Comparison of ENCODE assay signal across 8 mouse cellular contexts in genomic region chrX:140665242-140665810, GRCm38 (mm10). TPM values are rescaled to one million over a fixed set of nuclear protein-coding genes. Genes with fewer than 3 reads are reported as not detected.
DNase-seq lines count a peak whose midpoint lies in the region; ATAC-seq and TF ChIP-seq lines count a peak whose summit lies in the region.

No protein-coding gene starts in this region.

- H3K4me3 ChIP-seq in hindbrain, postnatal 0 days (ENCODE audit: low read length): peak overlapping the region; percentile 54
- peak overlapping the region; percentile 61 for H3K4me3 ChIP-seq in limb, embryonic 10.5 days
- peak overlapping the region; percentile 50 for H3K4me3 ChIP-seq in midbrain, embryonic 14.5 days (replicated peaks; ENCODE audit: low read depth, low read length)
- peak overlapping the region; percentile 88 for H3K4me3 ChIP-seq in testis, adult 2 months (ENCODE audit: control insufficient read depth, low read depth, low read length)

- peak overlapping the region; percentile 65 for H3K9ac ChIP-seq in hindbrain, postnatal 0 days (replicated peaks; ENCODE audit: low read length)
- peak overlapping the region; percentile 65 for H3K9ac ChIP-seq in midbrain, embryonic 14.5 days (replicated peaks; ENCODE audit: low read length)

- no peaks in the 10 kb centered on the region; the same call in 1 of the 2 replicates for H3K27me3 ChIP-seq in hindbrain, postnatal 0 days (ENCODE audit: insufficient read depth, low read length)
- peaks cover 98% of the 10 kb centered on the region for H3K27me3 ChIP-seq in limb, embryonic 10.5 days (ENCODE audit: low read depth, poor library complexity, severe bottlenecking)
- H3K27me3 ChIP-seq in midbrain, embryonic 14.5 days (ENCODE audit: control insufficient read depth, insufficient read depth, low read length): peaks cover 8% of the 10 kb centered on the region; the same call in 1 of the 2 replicates
- no peaks in the 10 kb centered on the region for H3K27me3 ChIP-seq in testis, adult 2 months (ENCODE audit: control insufficient read depth, insufficient read depth, low read length)

- peak overlapping the region; percentile 79 for H3K27ac ChIP-seq in hindbrain, postnatal 0 days
- H3K27ac ChIP-seq in limb, embryonic 10.5 days: peak overlapping the region; percentile 70
- peak overlapping the region; percentile 74 for H3K27ac ChIP-seq in midbrain, embryonic 14.5 days (replicated peaks; ENCODE audit: low read depth, low read length)
- peak overlapping the region; percentile 70 for H3K27ac ChIP-seq in testis, adult 2 months (ENCODE audit: control insufficient read depth, insufficient read depth, low read depth, low read length)

- TF ChIP-seq POLR2A in testis, adult 2 months (IDR thresholded peaks at IDR 0.05; ENCODE audit: control insufficient read depth, low read depth, low read length): no peak

- peak; percentile 25 to 31 for DNase-seq in left cerebral cortex, adult 18-20 months (ENCODE audit: low spot score in 2 of 2)
- DNase-seq in left cerebral cortex, adult 11 months (ENCODE audit: low spot score): no peak
- peak; percentile 65 to 66 for DNase-seq in cerebellum, postnatal 25 days
- peak; percentile 24 for DNase-seq in gastrocnemius, postnatal 25 days
- peak; percentile 27 for DNase-seq in hindbrain, postnatal 0 days (ENCODE audit: low spot score)
- peak; percentile 49 for DNase-seq in limb, embryonic 10.5 days (ENCODE audit: low spot score)
- peak; percentile 58 for DNase-seq in midbrain, embryonic 14.5 days

- H3K36me3 ChIP-seq in hindbrain, postnatal 0 days (ENCODE audit: insufficient read depth, low read length): no peaks in the 10 kb centered on the region
- no peaks in the 10 kb centered on the region for H3K36me3 ChIP-seq in limb, embryonic 10.5 days
- no peaks in the 10 kb centered on the region for H3K36me3 ChIP-seq in midbrain, embryonic 14.5 days (ENCODE audit: control insufficient read depth, insufficient read depth, low read length)
- H3K36me3 ChIP-seq in testis, adult 2 months (ENCODE audit: control insufficient read depth, insufficient read depth, low read length): no peaks in the 10 kb centered on the region

- no peaks in the 10 kb centered on the region for H3K9me3 ChIP-seq in hindbrain, postnatal 0 days (ENCODE audit: low read length)
- no peaks in the 10 kb centered on the region for H3K9me3 ChIP-seq in limb, embryonic 10.5 days (replicated peaks)
- H3K9me3 ChIP-seq in midbrain, embryonic 14.5 days (ENCODE audit: control insufficient read depth, low read length): no peaks in the 10 kb centered on the region

- H3K4me2 ChIP-seq in hindbrain, postnatal 0 days (ENCODE audit: low read depth, low read length): peak overlapping the region; percentile 56
- H3K4me2 ChIP-seq in midbrain, embryonic 14.5 days (ENCODE audit: low read length): peak overlapping the region; percentile 60

- no peak for TF ChIP-seq CTCF in hindbrain, postnatal 0 days (IDR thresholded peaks at IDR 0.05; ENCODE audit: low read depth)
- TF ChIP-seq CTCF in testis, adult 2 months (IDR thresholded peaks at IDR 0.05; ENCODE audit: control insufficient read depth, insufficient read depth, insufficient replicate concordance, low read depth, low read length): no peak

- WGBS in hindbrain, postnatal 0 days: 29% methylated on average over 35 of the region's 47 CpGs
- WGBS in limb, embryonic 10.5 days: 12% methylated on average over 30 of the region's 47 CpGs
- 20% methylated on average over 36 of the region's 47 CpGs for WGBS in midbrain, embryonic 14.5 days

- H3K4me1 ChIP-seq in hindbrain, postnatal 0 days (ENCODE audit: insufficient read depth, low read length): no peaks in the 10 kb centered on the region
- H3K4me1 ChIP-seq in limb, embryonic 10.5 days: no peaks in the 10 kb centered on the region
- H3K4me1 ChIP-seq in midbrain, embryonic 14.5 days (ENCODE audit: control insufficient read depth, insufficient read depth, low read length): no peaks in the 10 kb centered on the region
- H3K4me1 ChIP-seq in testis, adult 2 months (ENCODE audit: control insufficient read depth, insufficient read depth, low read length): no peaks in the 10 kb centered on the region

- peak; percentile 75 for ATAC-seq in hindbrain, postnatal 0 days
- peak; percentile 68 for ATAC-seq in midbrain, embryonic 14.5 days (ENCODE audit: low FRiP score, low TSS enrichment)

RNA-seq across cellular contexts. Expression of gene Mid2, which starts 0.9 kb away (rescaled TPM):
- total RNA-seq in left cerebral cortex, adult 18-20 months (2021): 10 to 100 TPM; 29.4 to 29.8 TPM
- 1 to 10 TPM; 6.2 to 7.2 TPM for total RNA-seq in gastrocnemius, postnatal 25 days (2021)
- 26.3 and 34.9 TPM in 2 replicates for total RNA-seq in hindbrain, postnatal 0 days (2014; rRNA removed)
- polyA plus RNA-seq in hindbrain, postnatal 0 days (2015; fragmentation: Nextera tagmentation; extraction: Ambion mirVana): 4.5 and 4.6 TPM in 2 replicates
- polyA plus RNA-seq in limb, embryonic 10.5 days (2016; fragmentation: Nextera tagmentation; extraction: Ambion mirVana): 1.3 TPM in 2 replicates
- 9.7 and 11.0 TPM in 2 replicates for polyA plus RNA-seq in midbrain, embryonic 14.5 days (2014; fragmentation: Nextera tagmentation; extraction: Ambion mirVana)
- 0.83 and 1.0 TPM in 2 replicates for polyA plus RNA-seq in testis, adult 2 months (2012; rRNA removed)
